Mouse (Mus musculus): ENCODE results near the gene Hectd2. TPM values are rescaled to one million over a fixed set of nuclear protein-coding genes. Genes with fewer than 3 reads are reported as not detected.

Hectd2 gene
- polyA plus RNA-seq, 1 experiment, result 2.6 TPM

DNA sequence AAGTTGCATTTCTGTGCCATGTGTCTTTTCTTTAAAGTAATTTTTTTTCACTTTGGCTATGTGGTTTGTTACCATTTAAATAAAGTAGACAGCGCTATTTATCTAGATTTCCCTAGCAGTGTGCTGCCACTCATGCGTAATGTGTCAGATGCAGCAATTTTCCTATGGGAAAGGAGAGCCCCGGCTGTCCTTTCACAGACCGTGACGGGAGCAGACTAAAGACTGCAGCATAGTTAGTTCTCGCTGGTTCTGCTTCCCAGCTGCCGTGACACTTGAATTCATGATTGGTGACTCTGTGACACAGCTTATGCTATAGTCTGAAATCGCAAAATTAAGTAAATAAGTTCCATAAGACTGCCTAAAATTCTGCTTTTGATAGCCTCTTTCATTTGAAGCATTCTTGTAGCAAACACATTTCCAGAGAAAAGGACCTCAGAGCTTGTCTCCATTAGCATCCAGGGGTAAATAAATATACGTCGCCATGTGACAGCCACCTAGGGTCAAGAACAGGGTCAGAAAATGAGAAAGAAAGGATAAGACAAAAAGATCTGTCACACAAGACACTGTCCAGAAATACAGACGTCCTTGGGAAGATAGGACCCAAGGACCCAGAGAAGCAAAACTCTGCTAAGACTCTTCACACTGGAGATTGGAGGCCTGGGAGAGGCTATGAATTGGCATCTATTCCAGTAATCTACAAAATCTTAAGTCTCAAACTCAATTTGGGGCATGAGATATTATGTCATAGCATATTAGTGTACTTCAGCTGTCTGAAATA, 48.3 kb downstream of the Hectd2 start:
- TF ChIP-seq POLR2A (IDR thresholded peaks at IDR 0.05; ENCODE audit: control insufficient read depth, extremely low read depth, insufficient read depth, low read length, poor library complexity) (no peak), CTCF (IDR thresholded peaks at IDR 0.05; ENCODE audit: borderline replicate concordance, control insufficient read depth, extremely low read depth, insufficient read depth, low read length, poor library complexity) (no peak)
- H3K4me1 ChIP-seq (replicated peaks; ENCODE audit: control insufficient read depth, insufficient read depth, low read length), result no peaks in the 10 kb centered on the region
- no peak overlapping the region for H3K4me3 ChIP-seq (ENCODE audit: control insufficient read depth, insufficient read depth, low read length)
- H3K27ac ChIP-seq (ENCODE audit: control insufficient read depth, insufficient read depth, low read length), result no peak overlapping the region
- DNase-seq, result no peak
- H3K27me3 ChIP-seq (ENCODE audit: control insufficient read depth, insufficient read depth, low read length), result no peaks in the 10 kb centered on the region
- no peaks in the 10 kb centered on the region for H3K36me3 ChIP-seq (ENCODE audit: control insufficient read depth, insufficient read depth, low read length)
- 94% methylated on average over 11 of the region's 11 CpGs for WGBS

DNA sequence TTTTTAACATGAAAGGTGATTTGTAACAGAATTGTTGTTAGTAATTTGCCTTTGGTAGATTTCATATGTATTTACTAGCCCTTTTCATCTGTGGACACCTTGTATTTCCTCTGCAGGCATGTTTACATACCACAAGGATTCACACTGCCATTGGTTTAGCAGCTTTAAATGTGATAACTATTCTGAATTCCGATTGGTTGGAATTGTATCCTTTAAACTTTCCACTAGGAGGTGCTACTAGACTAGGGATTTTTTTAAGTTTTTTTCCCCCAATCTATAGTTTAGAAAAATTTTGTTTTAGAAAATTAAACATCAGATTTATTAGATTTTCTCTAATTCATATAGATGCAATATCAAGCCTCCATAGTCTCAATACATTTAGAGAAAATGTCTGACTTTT, 51.8 kb downstream of the Hectd2 start:
- 95% methylated on average over 1 of the region's 1 CpGs for WGBS
- DNase-seq, result no peak
- no peak for TF ChIP-seq POLR2A (IDR thresholded peaks at IDR 0.05; ENCODE audit: control insufficient read depth, extremely low read depth, insufficient read depth, low read length, poor library complexity)
- no peak for TF ChIP-seq CTCF (IDR thresholded peaks at IDR 0.05; ENCODE audit: borderline replicate concordance, control insufficient read depth, extremely low read depth, insufficient read depth, low read length, poor library complexity)
- Histone ChIP-seq H3K27ac (ENCODE audit: control insufficient read depth, insufficient read depth, low read length) (no peak overlapping the region), H3K4me3 (ENCODE audit: control insufficient read depth, insufficient read depth, low read length) (no peak overlapping the region), H3K27me3 (ENCODE audit: control insufficient read depth, insufficient read depth, low read length) (no peaks in the 10 kb centered on the region), H3K36me3 (ENCODE audit: control insufficient read depth, insufficient read depth, low read length) (no peaks in the 10 kb centered on the region), H3K4me1 (replicated peaks; ENCODE audit: control insufficient read depth, insufficient read depth, low read length) (no peaks in the 10 kb centered on the region)

DNA sequence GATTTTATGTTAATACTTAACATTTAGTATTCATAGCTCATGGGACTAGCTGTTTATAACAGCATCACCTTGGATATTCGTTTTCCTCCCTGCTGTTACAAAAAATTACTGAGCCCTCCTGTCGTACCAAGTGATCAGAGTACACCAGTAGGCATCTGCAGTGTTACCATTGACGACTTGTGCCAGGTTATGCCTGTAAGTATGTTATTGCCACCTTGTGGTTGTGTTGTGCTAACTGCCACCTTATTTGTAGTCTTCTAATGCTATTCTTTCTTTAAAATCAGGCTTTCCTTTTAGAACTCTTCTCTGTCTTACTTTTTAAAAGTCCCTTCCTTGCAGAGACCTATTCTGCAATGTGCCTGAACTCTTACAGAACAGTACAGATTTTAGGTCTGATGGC, 54.8 kb downstream of the Hectd2 start:
- no peaks in the 10 kb centered on the region for H3K4me1 ChIP-seq (replicated peaks; ENCODE audit: control insufficient read depth, insufficient read depth, low read length)
- H3K27me3 ChIP-seq (ENCODE audit: control insufficient read depth, insufficient read depth, low read length), result no peaks in the 10 kb centered on the region
- 72% methylated on average over 3 of the region's 3 CpGs for WGBS
- no peak for DNase-seq
- no peak overlapping the region for H3K4me3 ChIP-seq (ENCODE audit: control insufficient read depth, insufficient read depth, low read length)
- H3K27ac ChIP-seq (ENCODE audit: control insufficient read depth, insufficient read depth, low read length), result no peak overlapping the region
- no peaks in the 10 kb centered on the region for H3K36me3 ChIP-seq (ENCODE audit: control insufficient read depth, insufficient read depth, low read length)
- TF ChIP-seq POLR2A (IDR thresholded peaks at IDR 0.05; ENCODE audit: control insufficient read depth, extremely low read depth, insufficient read depth, low read length, poor library complexity) (no peak), CTCF (IDR thresholded peaks at IDR 0.05; ENCODE audit: borderline replicate concordance, control insufficient read depth, extremely low read depth, insufficient read depth, low read length, poor library complexity) (no peak)

DNA sequence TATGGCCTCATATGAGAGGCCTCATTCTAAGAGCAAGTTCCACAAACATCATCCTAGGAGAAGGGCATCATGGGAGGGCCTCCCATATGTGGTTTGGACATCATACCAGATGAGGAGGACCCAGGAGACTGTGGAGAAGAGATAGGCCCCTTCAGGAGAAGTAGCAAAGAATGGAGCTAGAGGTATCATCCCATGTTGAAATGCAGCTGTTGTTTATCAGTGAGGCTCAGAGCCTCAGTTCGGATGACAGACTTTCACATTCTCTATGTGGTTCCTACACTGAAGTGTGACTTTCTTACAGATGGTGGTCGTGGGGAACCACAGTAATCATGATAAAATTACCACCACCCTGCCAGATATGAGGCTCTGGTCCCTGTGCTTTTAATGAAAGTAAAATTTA, 55.9 kb downstream of the Hectd2 start:
- no peaks in the 10 kb centered on the region for H3K27me3 ChIP-seq (ENCODE audit: control insufficient read depth, insufficient read depth, low read length)
- TF ChIP-seq CTCF (IDR thresholded peaks at IDR 0.05; ENCODE audit: borderline replicate concordance, control insufficient read depth, extremely low read depth, insufficient read depth, low read length, poor library complexity) (no peak), POLR2A (IDR thresholded peaks at IDR 0.05; ENCODE audit: control insufficient read depth, extremely low read depth, insufficient read depth, low read length, poor library complexity) (no peak)
- 29% methylated on average over 2 of the region's 2 CpGs for WGBS

DNA sequence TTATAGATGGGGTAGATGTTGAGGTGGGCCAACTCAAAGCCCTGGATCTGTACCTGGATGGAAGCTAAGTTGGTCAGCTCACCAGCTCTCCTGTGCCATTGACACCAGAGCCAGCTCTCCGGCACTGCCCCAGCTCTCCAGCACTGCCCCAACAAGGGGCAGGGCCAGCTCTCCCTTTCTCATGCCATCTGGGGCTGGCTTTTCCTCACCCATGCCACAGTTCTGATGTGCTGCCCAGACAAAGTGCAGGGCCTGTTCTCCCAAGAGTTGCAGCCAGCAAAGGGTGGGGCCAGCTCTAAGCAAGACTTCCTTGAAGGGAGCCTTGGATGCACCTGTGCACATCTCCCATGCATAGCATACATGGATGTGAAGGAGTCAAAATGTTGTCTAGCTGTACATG, 71.5 kb downstream of the Hectd2 start:
- Histone ChIP-seq H3K4me1 (replicated peaks; ENCODE audit: control insufficient read depth, insufficient read depth, low read length) (no peaks in the 10 kb centered on the region), H3K27me3 (ENCODE audit: control insufficient read depth, insufficient read depth, low read length) (no peaks in the 10 kb centered on the region), H3K27ac (ENCODE audit: control insufficient read depth, insufficient read depth, low read length) (no peak overlapping the region), H3K36me3 (ENCODE audit: control insufficient read depth, insufficient read depth, low read length) (no peaks in the 10 kb centered on the region), H3K4me3 (ENCODE audit: control insufficient read depth, insufficient read depth, low read length) (no peak overlapping the region)
- TF ChIP-seq CTCF (IDR thresholded peaks at IDR 0.05; ENCODE audit: borderline replicate concordance, control insufficient read depth, extremely low read depth, insufficient read depth, low read length, poor library complexity) (no peak), POLR2A (IDR thresholded peaks at IDR 0.05; ENCODE audit: control insufficient read depth, extremely low read depth, insufficient read depth, low read length, poor library complexity) (no peak)
- DNase-seq, result no peak
- WGBS, result 100% methylated on average over 1 of the region's 1 CpGs

More for the DNA sequence above, 55.9 kb downstream of the Hectd2 start:
- no peaks in the 10 kb centered on the region for H3K4me1 ChIP-seq (replicated peaks; ENCODE audit: control insufficient read depth, insufficient read depth, low read length)
- H3K36me3 ChIP-seq (ENCODE audit: control insufficient read depth, insufficient read depth, low read length), result no peaks in the 10 kb centered on the region
- no peak overlapping the region for H3K4me3 ChIP-seq (ENCODE audit: control insufficient read depth, insufficient read depth, low read length)
- DNase-seq, result no peak
- H3K27ac ChIP-seq (ENCODE audit: control insufficient read depth, insufficient read depth, low read length), result no peak overlapping the region

DNA sequence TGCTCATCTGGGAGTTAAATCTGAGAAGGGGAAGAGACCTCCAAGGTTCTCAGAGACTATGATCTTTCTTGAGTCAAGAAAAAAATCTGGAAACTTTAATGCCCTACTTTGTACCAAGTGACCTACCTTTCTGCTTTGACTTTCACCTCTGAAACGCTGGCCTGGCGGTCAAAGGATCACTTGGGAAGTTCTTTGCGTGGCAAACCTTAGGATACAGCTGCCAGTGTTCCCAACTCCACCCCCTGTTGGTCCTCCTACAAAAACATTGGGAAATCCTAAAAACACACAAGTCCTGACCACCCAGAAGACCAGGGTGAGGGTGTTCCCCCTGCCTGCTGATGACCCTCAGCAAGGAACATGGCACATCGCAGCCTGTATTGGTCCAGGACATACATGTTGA, 72.4 kb downstream of the Hectd2 start:
- Histone ChIP-seq H3K27ac (ENCODE audit: control insufficient read depth, insufficient read depth, low read length) (no peak overlapping the region), H3K4me3 (ENCODE audit: control insufficient read depth, insufficient read depth, low read length) (no peak overlapping the region), H3K36me3 (ENCODE audit: control insufficient read depth, insufficient read depth, low read length) (no peaks in the 10 kb centered on the region), H3K27me3 (ENCODE audit: control insufficient read depth, insufficient read depth, low read length) (no peaks in the 10 kb centered on the region), H3K4me1 (replicated peaks; ENCODE audit: control insufficient read depth, insufficient read depth, low read length) (no peaks in the 10 kb centered on the region)
- TF ChIP-seq POLR2A (IDR thresholded peaks at IDR 0.05; ENCODE audit: control insufficient read depth, extremely low read depth, insufficient read depth, low read length, poor library complexity) (no peak), CTCF (IDR thresholded peaks at IDR 0.05; ENCODE audit: borderline replicate concordance, control insufficient read depth, extremely low read depth, insufficient read depth, low read length, poor library complexity) (no peak)
- 93% methylated on average over 4 of the region's 4 CpGs for WGBS
- DNase-seq, result no peak

All from thymus, adult 2 months (tissue).